Mouse (Mus musculus): Measurements from ENCODE around the gene Pafah2.

GRCm38 (mm10) chr4:134356591-134357460 lies 39.3 kb upstream of the Pafah2 start:
- TF ChIP-seq CTCF (IDR thresholded peaks at IDR 0.05; ENCODE audit: low read depth, low read length), result peak; percentile 84
- TF ChIP-seq EP300 (IDR thresholded peaks at IDR 0.05; ENCODE audit: insufficient read depth, low read depth, low read length), result no peak
